Mouse (Mus musculus): Measurements from ENCODE around the gene Lpcat2. TPM values are rescaled to one million over a fixed set of nuclear protein-coding genes. Genes with fewer than 3 reads are reported as not detected.
A peak's percentile ranks its signal among the peaks of the same experiment; 100 is the strongest.
"Not testable (repeated sequence)": the region's sequence is repeated elsewhere in the genome, so short reads cannot be mapped to it uniquely, and the experiment has no call there.

Lpcat2 gene
- total RNA-seq, 2 experiments from 2014 or later: 7.1 to 7.8 TPM

DNA sequence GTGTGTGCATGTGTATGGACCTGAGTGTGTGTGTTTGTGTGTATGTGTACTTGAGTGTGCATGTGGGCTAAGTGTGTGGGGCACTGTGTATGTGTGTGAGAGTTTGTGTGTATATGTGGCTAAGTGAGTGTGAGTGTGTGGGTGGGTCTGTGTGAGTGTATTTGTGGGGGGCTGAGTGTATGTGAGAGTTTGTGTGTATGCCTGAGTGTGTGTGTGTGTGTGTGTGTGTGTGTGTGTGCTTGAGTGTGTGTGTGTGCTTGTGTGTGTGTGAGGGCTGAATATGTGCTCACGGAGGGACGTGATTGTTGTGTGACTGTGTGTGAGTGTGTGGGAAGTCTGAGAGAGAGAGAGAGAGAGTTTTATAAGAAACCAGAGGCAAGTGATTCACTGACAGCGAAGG is 3.8 kb upstream of the Lpcat2 start:
- no peak for DNase-seq
- intact Hi-C loops (cut with DNase I): no loop called here

- intact Hi-C loops (cut with DNase I): no loop called here
- no peak for DNase-seq
Measured at GRCm38 (mm10) chr8:92853188-92853983, 1.8 kb upstream of the Lpcat2 start.

- DNase-seq: no peak
- intact Hi-C loops (cut with DNase I): no loop called here
Measured at GRCm38 (mm10) chr8:92854673-92855072, 466 bp upstream of the Lpcat2 start.

DNA sequence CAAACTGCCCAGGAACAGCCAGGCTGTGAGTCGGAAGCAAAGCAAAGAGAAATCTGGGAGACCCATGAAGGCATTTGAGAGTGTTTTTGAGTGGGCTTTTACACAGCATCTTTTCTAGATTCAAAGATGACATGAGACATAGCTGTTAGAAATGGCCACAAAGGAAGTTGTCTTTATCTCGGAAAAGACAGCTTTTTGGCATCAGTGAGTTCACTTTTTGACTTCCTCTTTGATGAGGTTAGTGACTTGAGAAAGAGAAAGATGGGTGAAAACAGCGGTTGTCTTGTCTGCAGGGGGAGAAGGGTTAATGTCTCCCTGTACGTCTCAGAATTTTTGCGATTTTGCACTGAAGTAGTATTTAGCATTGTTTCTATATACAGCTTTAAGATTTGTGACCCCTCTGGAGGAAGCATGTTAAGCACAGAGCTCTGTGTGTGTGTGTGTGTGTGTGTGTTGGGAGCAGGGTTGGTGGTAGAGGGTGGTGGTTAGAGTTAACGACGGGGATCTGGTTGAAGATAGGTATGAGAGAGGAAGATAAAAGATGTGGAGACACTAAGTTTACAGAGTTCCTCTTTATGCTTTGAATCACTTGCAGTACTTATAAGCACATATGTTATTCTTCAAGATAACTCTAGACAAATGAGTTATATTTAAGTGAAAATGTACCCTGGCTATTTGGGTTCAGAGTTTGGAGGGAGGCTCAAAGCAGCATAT is 1.3 kb downstream of the Lpcat2 start:
- intact Hi-C loops (cut with DNase I): no loop called here
- DNase-seq: no peak

GRCm38 (mm10) chr8:92858475-92859182 is 3.5 kb downstream of the Lpcat2 start:
- intact Hi-C loops (cut with DNase I): no loop called here
- DNase-seq: no peak

- intact Hi-C loops (cut with DNase I): no loop called here
- no peak for DNase-seq
Measured at GRCm38 (mm10) chr8:92861977-92862376, 6.8 kb downstream of the Lpcat2 start.

- no peak for DNase-seq
- intact Hi-C loops (cut with DNase I): no loop called here
Measured at GRCm38 (mm10) chr8:92870281-92870680, 15.1 kb downstream of the Lpcat2 start.

DNA sequence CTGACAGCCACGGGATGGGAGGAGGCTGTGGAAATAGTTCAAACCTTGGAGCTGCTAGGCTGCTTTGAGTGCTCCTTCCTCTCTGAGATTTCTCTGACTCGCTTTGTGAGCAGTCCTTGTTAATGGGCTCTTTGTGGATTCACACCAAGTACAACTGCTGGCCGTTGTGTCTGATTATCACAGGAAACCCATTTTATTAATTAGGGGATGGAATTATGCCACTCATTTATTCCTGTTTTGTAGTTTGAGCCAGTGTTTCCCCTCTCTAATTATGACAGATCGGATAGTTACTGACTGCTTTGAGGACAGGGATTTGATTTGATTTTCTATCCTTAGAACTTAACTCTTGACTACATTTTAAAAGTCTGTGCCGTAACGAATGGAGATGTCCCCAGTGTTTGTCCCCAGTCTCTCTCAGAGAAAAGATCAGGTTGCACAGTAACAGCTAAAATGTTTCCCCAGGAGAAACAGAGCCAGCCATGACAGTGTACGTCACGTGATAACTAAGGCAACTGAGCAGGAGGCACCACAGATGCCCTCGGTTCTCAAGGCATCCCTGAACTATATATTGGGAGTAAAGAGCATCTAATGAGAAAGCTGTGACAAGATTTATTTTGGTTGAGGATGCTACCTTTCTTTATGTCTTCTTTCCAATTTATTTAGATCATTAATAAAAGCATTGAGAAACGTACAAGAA is 17.1 kb downstream of the Lpcat2 start:
- DNase-seq: no peak
- intact Hi-C loops (cut with DNase I): no loop called here

GRCm38 (mm10) chr8:92875795-92876194 is 20.7 kb downstream of the Lpcat2 start:
- intact Hi-C loops (cut with DNase I): no loop called here
- no peak for DNase-seq

DNA sequence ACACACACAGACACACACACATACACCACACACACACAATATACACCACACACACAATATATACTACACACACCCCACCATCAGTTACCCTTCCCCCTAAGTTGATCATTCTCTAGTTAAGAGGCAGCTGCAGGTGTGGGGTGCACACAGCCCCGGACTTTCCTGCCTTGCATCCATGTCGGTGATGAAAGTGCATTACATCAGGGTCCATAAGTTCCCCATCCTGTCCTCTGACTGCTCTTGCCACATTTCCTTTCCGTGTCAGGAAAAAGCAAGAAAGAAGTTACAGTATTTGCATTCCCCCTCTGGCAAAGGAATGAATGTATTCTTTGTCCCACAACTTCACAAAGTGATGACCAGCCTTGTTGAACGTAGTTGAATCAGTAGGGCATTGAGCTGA is 26.1 kb downstream of the Lpcat2 start:
- no peak for DNase-seq
- intact Hi-C loops (cut with DNase I): loop anchor here (5.0 to 10.0 kb wide), 2 partner anchors 64 to 114 kb away; no protein-coding TSS in a partner anchor

DNA sequence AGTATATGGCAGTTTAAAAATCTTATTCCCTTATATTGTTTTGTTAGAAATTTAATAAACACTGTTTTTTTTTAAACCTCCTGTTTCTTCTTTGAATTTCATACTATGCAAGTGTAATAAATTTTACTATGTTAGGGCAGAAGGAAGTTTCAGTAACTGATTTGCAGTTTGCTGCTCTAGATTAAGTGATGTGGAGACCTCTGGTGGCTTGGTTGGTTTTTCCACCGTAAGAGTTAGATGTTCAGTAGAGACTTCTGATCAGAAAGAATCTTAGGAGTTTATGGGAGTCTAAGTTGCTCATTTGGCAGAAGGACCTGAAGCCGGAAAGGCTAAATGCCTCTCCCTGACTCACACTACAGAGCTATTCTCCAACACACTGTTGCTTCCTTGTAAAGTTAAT is 28.6 kb downstream of the Lpcat2 start:
- intact Hi-C loops (cut with DNase I): loop anchor here (5.0 to 10.0 kb wide), 2 partner anchors 66 to 111 kb away; no protein-coding TSS in a partner anchor
- DNase-seq: no peak

GRCm38 (mm10) chr8:92892216-92892615 is 37.1 kb downstream of the Lpcat2 start:
- DNase-seq; intact Hi-C loops (cut with DNase I): not testable (repeated sequence)

- intact Hi-C loops (cut with DNase I): no loop called here
Measured at GRCm38 (mm10) chr8:92893870-92894269, 38.7 kb downstream of the Lpcat2 start.

GRCm38 (mm10) chr8:92895053-92895452 is 39.9 kb downstream of the Lpcat2 start:
- intact Hi-C loops (cut with DNase I): no loop called here
- no peak for DNase-seq

More at GRCm38 (mm10) chr8:92893870-92894269, 38.7 kb downstream of the Lpcat2 start:
- DNase-seq: no peak

DNA sequence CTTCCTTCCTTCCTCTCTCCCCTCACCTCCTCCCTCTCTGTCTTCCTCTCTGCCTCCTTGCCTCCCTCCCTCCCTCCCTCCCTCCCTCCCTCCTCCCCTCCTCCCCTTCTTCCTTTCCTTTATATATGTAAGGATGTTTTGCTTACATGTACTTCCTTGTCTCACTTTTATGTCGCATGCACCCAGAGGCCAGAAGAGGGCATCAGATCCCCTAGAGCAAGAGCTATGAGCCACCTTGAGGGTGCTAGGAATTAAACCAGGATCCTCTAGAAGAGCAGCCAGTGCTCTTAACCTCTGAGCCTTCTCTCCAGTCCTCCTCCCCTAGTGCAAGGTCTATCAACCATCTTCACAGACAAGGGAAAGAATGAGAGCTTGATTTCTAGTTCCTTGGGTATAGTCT is 40.9 kb downstream of the Lpcat2 start:
- DNase-seq: no peak
- intact Hi-C loops (cut with DNase I): no loop called here

DNA sequence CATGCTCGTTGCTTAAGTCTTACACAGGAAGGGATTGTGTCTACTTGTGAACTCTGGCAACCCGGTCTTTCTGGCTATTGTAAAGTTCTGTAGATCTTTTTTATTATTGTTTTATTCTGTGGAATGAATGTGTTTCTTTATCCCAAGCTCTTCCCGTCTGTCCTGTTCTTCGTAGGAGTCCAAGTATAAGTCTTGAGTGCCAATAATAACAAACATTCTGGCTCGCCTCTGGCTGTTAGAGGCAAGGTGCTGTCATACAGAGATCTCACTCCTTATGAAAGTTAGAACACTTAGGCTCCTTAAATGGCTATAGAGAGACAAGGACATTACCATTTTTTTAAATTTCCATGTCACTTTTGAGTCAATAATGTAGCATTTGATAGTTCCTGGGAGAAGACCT is 41.5 kb downstream of the Lpcat2 start:
- intact Hi-C loops (cut with DNase I): no loop called here
- no peak for DNase-seq

GRCm38 (mm10) chr8:92897794-92898193 is 42.7 kb downstream of the Lpcat2 start:
- no peak for DNase-seq
- intact Hi-C loops (cut with DNase I): no loop called here

DNA sequence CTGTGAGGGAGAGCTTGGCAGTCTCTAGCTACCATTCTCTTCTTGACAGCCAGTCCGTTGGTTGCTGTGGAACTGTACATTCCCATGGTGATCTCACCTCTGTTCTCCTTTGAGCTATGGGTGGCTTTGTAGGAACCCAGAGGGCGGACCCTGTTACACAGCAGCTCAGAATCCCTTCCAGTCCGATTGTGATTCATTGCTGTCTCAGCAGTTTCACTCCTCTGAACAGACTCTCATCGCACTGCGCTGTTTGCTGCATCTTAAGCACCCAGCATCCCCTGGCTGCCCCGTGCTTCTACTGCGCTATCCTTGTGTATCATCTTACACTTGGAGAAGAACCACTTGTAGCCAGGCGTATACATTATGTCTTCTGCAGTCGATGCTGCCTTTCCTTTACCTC is 44.5 kb downstream of the Lpcat2 start:
- intact Hi-C loops (cut with DNase I): no loop called here
- DNase-seq: no peak

GRCm38 (mm10) chr8:92901107-92901506 is 46.0 kb downstream of the Lpcat2 start, which contains the start of gene Capns2:
TSS of gene Capns2 (plus strand) at chr8:92901407.
- no peak for DNase-seq
- intact Hi-C loops (cut with DNase I): no loop called here

GRCm38 (mm10) chr8:92902981-92903380 is 47.8 kb downstream of the Lpcat2 start:
- intact Hi-C loops (cut with DNase I): no loop called here
- peak; percentile 23 for DNase-seq
